Mouse (Mus musculus) G1E (cell line): ENCODE data around the gene Pde4dip.

Experiments
- CTCF ChIP-seq: IDR thresholded peaks from 2 replicates; pipeline ENCODE4 v1.5.1; 2012; ENCODE audit warnings: low read depth, low read length, inconsistent platforms, mixed read lengths
- GATA1 ChIP-seq: IDR thresholded peaks from 2 replicates; pipeline ENCODE4 v1.6.1; 2012; ENCODE audit warnings: borderline replicate concordance, low read length, inconsistent platforms, mixed read lengths
- POLR2AphosphoS5 ChIP-seq: IDR thresholded peaks from 2 replicates; pipeline ENCODE4 v1.6.1; 2012; ENCODE audit warnings: low read depth, low read length, inconsistent platforms; ENCODE audit not compliant: insufficient replicate concordance

DNA sequence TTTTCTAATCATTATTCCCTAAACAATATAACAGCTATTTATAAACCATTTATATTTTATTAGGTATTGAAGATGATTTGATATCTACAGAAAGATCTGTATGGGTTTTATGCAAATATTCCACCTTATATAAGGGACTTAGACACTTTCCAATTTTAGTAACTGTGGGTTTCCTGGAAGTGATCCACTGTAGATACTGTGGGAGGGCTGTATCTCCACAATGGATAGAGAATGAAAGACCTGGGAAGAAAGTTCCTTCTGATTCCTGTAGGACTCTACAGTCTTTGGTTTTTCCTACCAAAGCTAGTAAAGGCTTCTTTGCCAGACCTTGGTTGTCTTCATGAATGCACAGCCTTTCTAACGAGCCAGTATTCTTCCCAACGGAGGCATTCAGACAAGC lies 21.2 kb upstream of the Pde4dip start:
- no peak for TF ChIP-seq CTCF
- TF ChIP-seq GATA1 = no peak
- TF ChIP-seq POLR2AphosphoS5 = no peak
